Mouse (Mus musculus) lung, adult 2 months (tissue): ENCODE results near the gene Iqce.

Source experiments
- CTCF ChIP-seq: fragments of 200-500 bp; IDR thresholded peaks from 2 replicates; pipeline ENCODE4 v1.5.1; 2011; ENCODE audit warnings: mild to moderate bottlenecking, low read length, control low read depth; ENCODE audit not compliant: insufficient read depth
- POLR2A ChIP-seq: fragments of 200-500 bp; IDR thresholded peaks from 2 replicates; pipeline ENCODE4 v1.6.1; 2011; ENCODE audit warnings: low read depth, mild to moderate bottlenecking, control low read depth, low read length, borderline replicate concordance; ENCODE audit errors: extremely low read depth

GRCm38 (mm10) chr5:140621517-140621916, 80.7 kb downstream of the Iqce start:
- TF ChIP-seq POLR2A = no peak
- no peak for TF ChIP-seq CTCF
